Mouse (Mus musculus): ENCODE results near the gene Tas2r118. TPM values are rescaled to one million over a fixed set of nuclear protein-coding genes. Genes with fewer than 3 reads are reported as not detected.

The Tas2r118 gene
- not detected in 2 replicates for polyA plus RNA-seq (2015; fragmentation: Nextera tagmentation; extraction: Ambion mirVana)

GRCm38 (mm10) chr6:23969960-23970359 lies at the start of gene Tas2r118:
Tas2r118 (minus strand) TSS chr6:23970060.
- Histone ChIP-seq H3K27me3 (no peaks in the 10 kb centered on the region), H3K4me1 (no peaks in the 10 kb centered on the region), H3K4me2 (replicated peaks) (no peak within 1 kb of the TSS), H3K27ac (replicated peaks) (no peak within 1 kb of the TSS), H3K36me3 (no peaks in the 10 kb centered on the region), H3K4me3 (replicated peaks) (no peak within 1 kb of the TSS), H3K9me3 (replicated peaks) (no peaks in the 10 kb centered on the region), H3K9ac (no peak within 1 kb of the TSS)
- ATAC-seq (ENCODE audit: insufficient number of reproducible peaks, low FRiP score, low TSS enrichment, low read depth), result no peak
- 95% methylated on average over 5 of the region's 5 CpGs for WGBS

DNA sequence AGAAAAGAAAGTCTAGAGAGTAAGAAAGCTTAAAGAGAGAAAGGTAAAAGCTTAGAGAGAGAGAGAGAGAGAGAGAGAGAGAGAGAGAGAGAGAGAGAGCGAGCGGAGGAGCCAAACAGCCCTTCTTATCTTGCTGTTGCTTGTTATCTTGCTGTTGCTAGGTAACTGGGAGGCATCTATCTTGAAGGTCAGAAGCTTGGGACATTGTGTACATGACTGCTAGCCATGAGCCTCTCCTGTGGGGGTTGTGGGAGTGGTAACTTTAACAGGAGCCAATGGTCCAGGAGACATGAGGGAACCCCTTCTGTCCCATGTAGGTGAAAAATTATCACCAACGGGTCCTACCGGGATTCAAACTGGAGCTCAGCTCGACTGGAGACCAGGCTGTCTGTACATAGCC lies 48.5 kb upstream of the Tas2r118 start:
- Histone ChIP-seq H3K4me3 (replicated peaks) (no peak overlapping the region), H3K27me3 (no peaks in the 10 kb centered on the region), H3K36me3 (no peaks in the 10 kb centered on the region), H3K9ac (no peak overlapping the region), H3K9me3 (replicated peaks) (no peaks in the 10 kb centered on the region), H3K4me2 (replicated peaks) (no peak overlapping the region), H3K4me1 (no peaks in the 10 kb centered on the region), H3K27ac (replicated peaks) (no peak overlapping the region)
- no peak for ATAC-seq (ENCODE audit: insufficient number of reproducible peaks, low FRiP score, low TSS enrichment, low read depth)
- 91% methylated on average over 5 of the region's 5 CpGs for WGBS

- Histone ChIP-seq H3K4me3 (replicated peaks) (no peak overlapping the region), H3K9me3 (replicated peaks) (no peaks in the 10 kb centered on the region), H3K9ac (no peak overlapping the region), H3K4me2 (replicated peaks) (no peak overlapping the region), H3K27me3 (no peaks in the 10 kb centered on the region), H3K4me1 (no peaks in the 10 kb centered on the region), H3K27ac (replicated peaks) (no peak overlapping the region), H3K36me3 (no peaks in the 10 kb centered on the region)
- ATAC-seq (ENCODE audit: insufficient number of reproducible peaks, low FRiP score, low TSS enrichment, low read depth), result no peak
- 76% methylated on average over 2 of the region's 2 CpGs for WGBS
Measured at GRCm38 (mm10) chr6:23993276-23993675, 23.4 kb upstream of the Tas2r118 start.

GRCm38 (mm10) chr6:23990687-23991387 lies 21.0 kb upstream of the Tas2r118 start:
- H3K4me1 ChIP-seq, result no peaks in the 10 kb centered on the region
- ATAC-seq (ENCODE audit: insufficient number of reproducible peaks, low FRiP score, low TSS enrichment, low read depth), result no peak

DNA sequence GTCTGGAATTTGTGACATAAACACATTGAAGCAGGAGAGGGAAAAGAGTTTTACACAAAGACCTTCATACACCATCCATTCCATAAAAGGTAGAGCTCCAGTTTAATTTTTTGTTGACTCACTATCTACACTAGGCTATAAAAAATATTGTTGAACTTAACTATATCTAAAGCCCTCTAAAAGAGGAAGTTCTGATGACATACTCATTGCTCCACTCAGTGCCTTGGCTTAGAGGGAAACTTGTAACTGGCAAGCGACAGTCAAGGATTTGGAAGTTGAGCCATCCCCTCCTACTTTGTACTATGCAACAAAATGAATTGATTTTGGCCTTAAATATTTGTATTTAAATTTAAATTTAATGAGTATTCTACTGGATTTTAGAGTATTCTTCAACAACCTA lies 16.4 kb upstream of the Tas2r118 start:
- Histone ChIP-seq H3K9ac (no peak overlapping the region), H3K4me3 (replicated peaks) (no peak overlapping the region), H3K27ac (replicated peaks) (no peak overlapping the region), H3K4me2 (replicated peaks) (no peak overlapping the region), H3K4me1 (no peaks in the 10 kb centered on the region), H3K36me3 (no peaks in the 10 kb centered on the region), H3K9me3 (replicated peaks) (no peaks in the 10 kb centered on the region), H3K27me3 (no peaks in the 10 kb centered on the region)
- no peak for ATAC-seq (ENCODE audit: insufficient number of reproducible peaks, low FRiP score, low TSS enrichment, low read depth)
- WGBS, result 60% methylated on average over 1 of the region's 1 CpGs

More at GRCm38 (mm10) chr6:23990687-23991387, 21.0 kb upstream of the Tas2r118 start:
- no peak overlapping the region for H3K9ac ChIP-seq
- no peaks in the 10 kb centered on the region for H3K27me3 ChIP-seq
- no peak overlapping the region for H3K27ac ChIP-seq (replicated peaks)
- H3K9me3 ChIP-seq (replicated peaks), result no peaks in the 10 kb centered on the region
- H3K36me3 ChIP-seq, result no peaks in the 10 kb centered on the region
- H3K4me3 ChIP-seq (replicated peaks), result no peak overlapping the region
- WGBS, result 70% methylated on average over 3 of the region's 3 CpGs
- H3K4me2 ChIP-seq (replicated peaks), result no peak overlapping the region

- H3K4me2 ChIP-seq (replicated peaks), result no peak overlapping the region
- no peaks in the 10 kb centered on the region for H3K36me3 ChIP-seq
- H3K4me3 ChIP-seq (replicated peaks), result no peak overlapping the region
- no peak overlapping the region for H3K27ac ChIP-seq (replicated peaks)
- WGBS, result 70% methylated on average over 2 of the region's 2 CpGs
- H3K9ac ChIP-seq, result no peak overlapping the region
- H3K4me1 ChIP-seq, result no peaks in the 10 kb centered on the region
- H3K27me3 ChIP-seq, result no peaks in the 10 kb centered on the region
- H3K9me3 ChIP-seq (replicated peaks), result no peaks in the 10 kb centered on the region
- ATAC-seq (ENCODE audit: insufficient number of reproducible peaks, low FRiP score, low TSS enrichment, low read depth), result no peak
Measured at GRCm38 (mm10) chr6:23966980-23967379, 2.9 kb downstream of the Tas2r118 start.

DNA sequence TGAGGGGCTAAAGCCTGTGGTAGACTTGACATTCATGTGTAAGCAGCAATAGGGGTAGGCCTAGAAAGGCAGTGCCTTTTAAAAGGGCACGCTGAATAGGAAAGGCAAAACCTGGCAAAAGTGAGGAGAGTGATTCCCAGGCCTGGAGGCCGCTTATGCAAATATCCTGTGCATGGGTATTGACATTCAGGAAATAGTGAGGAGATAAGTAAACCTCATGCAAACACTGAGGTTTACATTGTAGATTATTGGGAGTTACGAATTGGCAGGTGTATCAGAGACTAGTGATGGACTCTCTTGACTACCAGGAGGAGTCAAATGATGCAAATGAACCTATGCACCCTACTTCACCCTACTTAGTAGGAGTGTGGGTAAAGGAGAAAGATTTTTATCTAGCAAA lies 3.9 kb downstream of the Tas2r118 start:
- H3K4me2 ChIP-seq (replicated peaks), result no peak overlapping the region
- no peak overlapping the region for H3K4me3 ChIP-seq (replicated peaks)
- no peaks in the 10 kb centered on the region for H3K4me1 ChIP-seq
- no peak for ATAC-seq (ENCODE audit: insufficient number of reproducible peaks, low FRiP score, low TSS enrichment, low read depth)
- no peaks in the 10 kb centered on the region for H3K36me3 ChIP-seq
- H3K9me3 ChIP-seq (replicated peaks), result no peaks in the 10 kb centered on the region
- WGBS, result 68% methylated on average over 3 of the region's 3 CpGs
- H3K27me3 ChIP-seq, result no peaks in the 10 kb centered on the region
- no peak overlapping the region for H3K27ac ChIP-seq (replicated peaks)
- no peak overlapping the region for H3K9ac ChIP-seq

DNA sequence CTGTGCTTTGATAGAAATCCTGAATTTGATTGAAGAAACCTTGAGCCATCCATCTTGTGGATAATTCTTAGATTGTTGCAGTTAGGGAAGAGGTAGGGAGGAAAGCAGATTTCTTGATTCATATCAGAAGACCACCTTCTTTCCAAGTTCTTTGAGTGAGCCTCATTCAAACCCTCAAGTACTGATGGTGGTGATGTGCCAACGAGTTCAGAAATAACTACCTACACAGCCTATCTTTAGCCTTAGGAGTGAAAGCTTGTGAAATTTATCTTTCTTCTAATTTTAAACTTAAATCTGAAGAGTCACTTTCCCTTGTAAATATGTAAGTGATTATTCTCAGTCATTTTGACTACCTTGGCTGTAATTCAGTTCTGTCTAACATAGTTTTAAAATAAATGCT lies 6.1 kb downstream of the Tas2r118 start:
- ATAC-seq (ENCODE audit: insufficient number of reproducible peaks, low FRiP score, low TSS enrichment, low read depth), result no peak
- H3K4me3 ChIP-seq (replicated peaks), result no peak overlapping the region
- H3K36me3 ChIP-seq, result no peaks in the 10 kb centered on the region
- H3K9ac ChIP-seq, result no peak overlapping the region
- no peaks in the 10 kb centered on the region for H3K4me1 ChIP-seq
- no peaks in the 10 kb centered on the region for H3K27me3 ChIP-seq
- H3K4me2 ChIP-seq (replicated peaks), result no peak overlapping the region
- no peaks in the 10 kb centered on the region for H3K9me3 ChIP-seq (replicated peaks)
- WGBS, result 79% methylated on average over 1 of the region's 1 CpGs
- no peak overlapping the region for H3K27ac ChIP-seq (replicated peaks)

DNA sequence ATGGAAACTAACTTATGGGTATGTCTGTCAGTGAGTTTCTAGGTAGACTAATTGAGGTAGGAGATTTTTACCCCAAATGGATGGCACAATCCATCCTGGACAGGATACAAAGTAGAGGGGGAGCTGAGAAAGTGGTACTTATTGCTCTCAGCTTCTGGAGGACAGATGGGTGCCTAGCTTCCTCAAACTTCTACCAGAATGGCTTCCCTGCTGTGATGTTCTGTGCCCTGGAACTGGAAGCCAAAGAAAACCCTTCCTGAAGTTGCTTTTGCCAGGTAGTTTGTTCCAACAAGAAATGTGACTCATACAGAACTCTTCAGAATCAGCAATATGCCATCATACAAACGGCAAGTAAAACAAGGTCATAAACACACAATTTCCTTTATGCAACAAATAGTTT lies 29.1 kb downstream of the Tas2r118 start:
- H3K4me3 ChIP-seq (replicated peaks), result no peak overlapping the region
- H3K4me2 ChIP-seq (replicated peaks), result no peak overlapping the region
- H3K36me3 ChIP-seq, result no peaks in the 10 kb centered on the region
- H3K27me3 ChIP-seq, result no peaks in the 10 kb centered on the region
- H3K4me1 ChIP-seq, result no peaks in the 10 kb centered on the region
- H3K27ac ChIP-seq (replicated peaks), result no peak overlapping the region
- WGBS, result 93% methylated on average over 1 of the region's 1 CpGs
- ATAC-seq (ENCODE audit: insufficient number of reproducible peaks, low FRiP score, low TSS enrichment, low read depth), result no peak
- no peak overlapping the region for H3K9ac ChIP-seq
- H3K9me3 ChIP-seq (replicated peaks), result no peaks in the 10 kb centered on the region

DNA sequence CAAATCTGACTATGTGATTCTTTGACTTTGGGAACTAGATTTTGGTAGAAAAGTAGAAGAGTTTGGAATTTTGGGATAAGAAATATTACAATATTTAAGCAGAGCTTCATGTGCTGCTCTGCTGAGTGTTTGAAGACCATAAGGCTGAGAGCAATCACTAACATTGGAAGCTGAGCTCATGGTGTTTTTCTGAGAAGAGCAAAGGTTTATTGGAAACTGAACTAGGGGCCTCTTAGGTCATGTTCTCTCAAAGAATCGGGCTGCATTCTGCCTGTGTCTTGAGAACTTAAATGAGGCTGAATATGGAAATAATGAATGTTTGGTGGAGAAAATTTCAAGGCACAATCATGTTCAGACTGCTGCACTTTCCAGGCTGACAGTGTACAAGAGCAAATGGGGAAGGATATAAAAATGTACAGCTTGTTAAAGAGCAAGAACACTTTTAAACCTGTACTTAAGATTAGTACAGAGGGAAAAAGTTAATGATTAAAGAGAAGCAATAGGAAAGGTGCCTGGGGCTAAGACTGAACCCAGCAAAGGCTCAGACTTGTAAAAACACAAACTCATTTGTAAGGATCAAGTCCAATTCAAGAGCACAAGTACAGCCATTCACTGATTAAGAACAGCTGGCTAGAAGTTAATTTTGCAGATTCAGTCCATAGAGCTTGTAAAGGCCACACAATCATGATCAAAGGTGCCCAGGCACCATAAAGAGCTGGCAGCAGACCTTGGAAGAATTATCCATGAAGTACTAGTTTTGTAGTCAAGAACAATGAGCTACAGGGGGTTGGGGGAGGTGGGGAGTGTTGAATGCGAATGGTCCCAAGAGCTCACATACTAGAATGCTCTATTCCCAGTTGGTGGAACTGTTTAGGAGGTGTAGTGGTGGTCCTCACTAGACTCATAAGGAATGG lies 31.0 kb downstream of the Tas2r118 start:
- H3K9ac ChIP-seq, result no peak overlapping the region
- H3K36me3 ChIP-seq, result no peaks in the 10 kb centered on the region
- H3K27me3 ChIP-seq, result no peaks in the 10 kb centered on the region
- no peak overlapping the region for H3K27ac ChIP-seq (replicated peaks)
- no peak for ATAC-seq (ENCODE audit: insufficient number of reproducible peaks, low FRiP score, low TSS enrichment, low read depth)
- H3K4me1 ChIP-seq, result no peaks in the 10 kb centered on the region
- no peak overlapping the region for H3K4me3 ChIP-seq (replicated peaks)
- H3K9me3 ChIP-seq (replicated peaks), result no peaks in the 10 kb centered on the region
- H3K4me2 ChIP-seq (replicated peaks), result no peak overlapping the region
- 53% methylated on average over 2 of the region's 2 CpGs for WGBS

- no peak overlapping the region for H3K4me2 ChIP-seq (replicated peaks)
- no peaks in the 10 kb centered on the region for H3K27me3 ChIP-seq
- no peaks in the 10 kb centered on the region for H3K9me3 ChIP-seq (replicated peaks)
- no peak overlapping the region for H3K9ac ChIP-seq
- H3K4me1 ChIP-seq, result no peaks in the 10 kb centered on the region
- H3K4me3 ChIP-seq (replicated peaks), result no peak overlapping the region
- WGBS, result 14% methylated on average over 4 of the region's 4 CpGs
- ATAC-seq (ENCODE audit: insufficient number of reproducible peaks, low FRiP score, low TSS enrichment, low read depth), result no peak
- no peaks in the 10 kb centered on the region for H3K36me3 ChIP-seq
- H3K27ac ChIP-seq (replicated peaks), result no peak overlapping the region
Measured at GRCm38 (mm10) chr6:23936414-23936813, 33.4 kb downstream of the Tas2r118 start.

Data from embryonic facial prominence, embryonic 15.5 days (tissue).